Mouse (Mus musculus) mature B cell (primary cell): Measurements from ENCODE around the gene Sf3a3.

Experiments used
- in situ Hi-C: fragments of 300-500 bp; cut with MboI; formaldehyde crosslinking; loops from 2 replicates; pipeline ENCODE4 v1.14.3; 2019

The Sf3a3 gene

GRCm38 (mm10) chr4:124714545-124715481 is at the start of gene Sf3a3:
TSS of gene Sf3a3 (plus strand) at chr4:124714776.
- in situ Hi-C loops: no loop called here

- in situ Hi-C loops: loop anchor here (25.0 kb wide), 1 partner anchor 730 kb away; no protein-coding TSS in a partner anchor
These were observed 47.0 kb upstream of the Sf3a3 start for GRCm38 (mm10) chr4:124667476-124668033.

GRCm38 (mm10) chr4:124668078-124668477 is 46.5 kb upstream of the Sf3a3 start:
- in situ Hi-C loops: loop anchor here (25.0 kb wide), 1 partner anchor 731 kb away; no protein-coding TSS in a partner anchor

- in situ Hi-C loops: loop anchor here (25.0 kb wide), 1 partner anchor 733 kb away; no protein-coding TSS in a partner anchor
These were observed 44.3 kb upstream of the Sf3a3 start for GRCm38 (mm10) chr4:124670232-124670631.

GRCm38 (mm10) chr4:124671583-124671982 is 43.0 kb upstream of the Sf3a3 start:
- in situ Hi-C loops: loop anchor here (25.0 kb wide), 1 partner anchor 734 kb away; no protein-coding TSS in a partner anchor

GRCm38 (mm10) chr4:124672347-124673320 is 41.9 kb upstream of the Sf3a3 start:
- in situ Hi-C loops: loop anchor here (25.0 kb wide), 1 partner anchor 735 kb away; no protein-coding TSS in a partner anchor

GRCm38 (mm10) chr4:124674334-124675032 is 40.1 kb upstream of the Sf3a3 start:
- in situ Hi-C loops: loop anchor here (25.0 kb wide), 1 partner anchor 737 kb away; no protein-coding TSS in a partner anchor

- in situ Hi-C loops: no loop called here
These were observed 39.5 kb upstream of the Sf3a3 start for GRCm38 (mm10) chr4:124675037-124675436.

GRCm38 (mm10) chr4:124675958-124676357 is 38.6 kb upstream of the Sf3a3 start:
- in situ Hi-C loops: no loop called here

- in situ Hi-C loops: no loop called here
These were observed 32.3 kb upstream of the Sf3a3 start for GRCm38 (mm10) chr4:124682270-124682669.

GRCm38 (mm10) chr4:124683474-124683873 is 31.1 kb upstream of the Sf3a3 start:
- in situ Hi-C loops: no loop called here

GRCm38 (mm10) chr4:124685004-124685403 is 29.6 kb upstream of the Sf3a3 start:
- in situ Hi-C loops: no loop called here

GRCm38 (mm10) chr4:124685453-124685852 is 29.1 kb upstream of the Sf3a3 start:
- in situ Hi-C loops: no loop called here

GRCm38 (mm10) chr4:124685897-124686402 is 28.6 kb upstream of the Sf3a3 start:
- in situ Hi-C loops: no loop called here

GRCm38 (mm10) chr4:124691455-124691854 is 23.1 kb upstream of the Sf3a3 start:
- in situ Hi-C loops: no loop called here

- in situ Hi-C loops: no loop called here
These were observed 22.1 kb upstream of the Sf3a3 start for GRCm38 (mm10) chr4:124692416-124692861.

- in situ Hi-C loops: no loop called here
These were observed 21.3 kb upstream of the Sf3a3 start, which contains the start of gene Utp11 for GRCm38 (mm10) chr4:124693135-124693894. TSS of gene Utp11 (minus strand) at chr4:124693600.

- in situ Hi-C loops: no loop called here
These were observed 20.0 kb upstream of the Sf3a3 start for GRCm38 (mm10) chr4:124694572-124694971.

GRCm38 (mm10) chr4:124695786-124696516 is 18.6 kb upstream of the Sf3a3 start:
- in situ Hi-C loops: no loop called here
